Mouse (Mus musculus): ENCODE data around the gene Dgkd. TPM values are rescaled to one million over a fixed set of nuclear protein-coding genes. Genes with fewer than 3 reads are reported as not detected.

Gene Dgkd
- polyA plus RNA-seq, 1 experiment from 2014 or later: 20.2 TPM

GRCm38 (mm10) chr1:87960752-87961151, 107.7 kb downstream of the Dgkd start:
- Histone ChIP-seq H3K27me3 (replicated peaks; ENCODE audit: control insufficient read depth, insufficient read depth, low read length) (no peaks in the 10 kb centered on the region), H3K36me3 (ENCODE audit: control insufficient read depth, insufficient read depth) (peaks cover 59% of the 10 kb centered on the region), H3K9ac (ENCODE audit: low read depth, low read length) (no peak overlapping the region), H3K4me3 (ENCODE audit: low read depth, low read length) (no peak overlapping the region), H3K4me2 (replicated peaks; ENCODE audit: low read depth) (no peak overlapping the region), H3K4me1 (replicated peaks; ENCODE audit: control insufficient read depth, insufficient read depth, low read length) (no peaks in the 10 kb centered on the region), H3K27ac (ENCODE audit: low read depth, low read length) (no peak overlapping the region), H3K9me3 (ENCODE audit: control insufficient read depth) (no peaks in the 10 kb centered on the region)
- TF ChIP-seq CTCF (IDR thresholded peaks at IDR 0.05; ENCODE audit: low read depth): no peak
- no peak for ATAC-seq
- 97% methylated on average over 4 of the region's 4 CpGs for WGBS

GRCm38 (mm10) chr1:87961459-87962167, 108.5 kb downstream of the Dgkd start:
- no peaks in the 10 kb centered on the region for H3K4me1 ChIP-seq (replicated peaks; ENCODE audit: control insufficient read depth, insufficient read depth, low read length)
- no peaks in the 10 kb centered on the region for H3K9me3 ChIP-seq (ENCODE audit: control insufficient read depth)
- WGBS: 68% methylated on average over 2 of the region's 2 CpGs
- ATAC-seq: no peak
- no peak overlapping the region for H3K9ac ChIP-seq (ENCODE audit: low read depth, low read length)
- H3K27ac ChIP-seq (ENCODE audit: low read depth, low read length): no peak overlapping the region
- H3K4me2 ChIP-seq (replicated peaks; ENCODE audit: low read depth): no peak overlapping the region
- H3K36me3 ChIP-seq (ENCODE audit: control insufficient read depth, insufficient read depth): peaks cover 57% of the 10 kb centered on the region
- no peaks in the 10 kb centered on the region for H3K27me3 ChIP-seq (replicated peaks; ENCODE audit: control insufficient read depth, insufficient read depth, low read length)
- TF ChIP-seq CTCF (IDR thresholded peaks at IDR 0.05; ENCODE audit: low read depth): no peak
- H3K4me3 ChIP-seq (ENCODE audit: low read depth, low read length): no peak overlapping the region

GRCm38 (mm10) chr1:87970381-87970780, 117.3 kb downstream of the Dgkd start:
- ATAC-seq: no peak
- Histone ChIP-seq H3K27ac (ENCODE audit: low read depth, low read length) (no peak overlapping the region), H3K4me3 (ENCODE audit: low read depth, low read length) (no peak overlapping the region), H3K4me2 (replicated peaks; ENCODE audit: low read depth) (no peak overlapping the region), H3K9me3 (ENCODE audit: control insufficient read depth) (no peaks in the 10 kb centered on the region), H3K9ac (ENCODE audit: low read depth, low read length) (no peak overlapping the region), H3K36me3 (ENCODE audit: control insufficient read depth, insufficient read depth) (peaks cover 62% of the 10 kb centered on the region), H3K4me1 (replicated peaks; ENCODE audit: control insufficient read depth, insufficient read depth, low read length) (no peaks in the 10 kb centered on the region), H3K27me3 (replicated peaks; ENCODE audit: control insufficient read depth, insufficient read depth, low read length) (no peaks in the 10 kb centered on the region)
- no peak for TF ChIP-seq CTCF (IDR thresholded peaks at IDR 0.05; ENCODE audit: low read depth)
- WGBS: 75% methylated on average over 4 of the region's 4 CpGs

DNA sequence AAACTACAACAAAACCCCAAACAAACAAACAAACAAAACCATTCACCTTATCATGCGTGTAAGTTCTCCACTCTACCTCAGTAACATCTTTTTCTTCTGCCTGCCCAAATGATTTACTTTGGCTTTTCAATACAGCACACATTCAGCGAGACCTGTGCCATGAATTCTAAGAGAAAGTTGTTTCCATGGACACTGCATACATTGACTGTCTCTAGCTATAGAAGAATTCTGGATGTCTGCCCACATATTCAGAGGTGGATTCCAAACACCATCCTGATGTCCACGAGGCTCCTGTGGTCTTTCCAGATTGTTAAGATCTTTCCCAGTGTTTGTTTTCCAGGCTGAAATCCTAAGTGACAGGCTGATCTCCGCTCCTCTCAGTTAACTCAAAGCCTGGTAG, 129.2 kb downstream of the Dgkd start:
- no peaks in the 10 kb centered on the region for H3K9me3 ChIP-seq (ENCODE audit: control insufficient read depth)
- H3K4me2 ChIP-seq (replicated peaks; ENCODE audit: low read depth): no peak overlapping the region
- TF ChIP-seq CTCF (IDR thresholded peaks at IDR 0.05; ENCODE audit: low read depth): no peak
- no peak overlapping the region for H3K4me3 ChIP-seq (ENCODE audit: low read depth, low read length)
- peaks cover 73% of the 10 kb centered on the region for H3K36me3 ChIP-seq (ENCODE audit: control insufficient read depth, insufficient read depth)
- no peak for ATAC-seq
- H3K9ac ChIP-seq (ENCODE audit: low read depth, low read length): no peak overlapping the region
- WGBS: 80% methylated on average over 4 of the region's 4 CpGs
- no peaks in the 10 kb centered on the region for H3K4me1 ChIP-seq (replicated peaks; ENCODE audit: control insufficient read depth, insufficient read depth, low read length)
- no peaks in the 10 kb centered on the region for H3K27me3 ChIP-seq (replicated peaks; ENCODE audit: control insufficient read depth, insufficient read depth, low read length)
- no peak overlapping the region for H3K27ac ChIP-seq (ENCODE audit: low read depth, low read length)

- TF ChIP-seq CTCF (IDR thresholded peaks at IDR 0.05; ENCODE audit: low read depth): no peak
- Histone ChIP-seq H3K9me3 (ENCODE audit: control insufficient read depth) (no peaks in the 10 kb centered on the region), H3K4me1 (replicated peaks; ENCODE audit: control insufficient read depth, insufficient read depth, low read length) (no peaks in the 10 kb centered on the region), H3K4me2 (replicated peaks; ENCODE audit: low read depth) (no peak overlapping the region), H3K9ac (ENCODE audit: low read depth, low read length) (no peak overlapping the region), H3K4me3 (ENCODE audit: low read depth, low read length) (no peak overlapping the region), H3K27me3 (replicated peaks; ENCODE audit: control insufficient read depth, insufficient read depth, low read length) (no peaks in the 10 kb centered on the region), H3K36me3 (ENCODE audit: control insufficient read depth, insufficient read depth) (peaks cover 47% of the 10 kb centered on the region), H3K27ac (ENCODE audit: low read depth, low read length) (no peak overlapping the region)
- ATAC-seq: no peak
- 90% methylated on average over 2 of the region's 2 CpGs for WGBS
Observed at GRCm38 (mm10) chr1:87992716-87993115, 139.6 kb downstream of the Dgkd start.

Other genes with a start within 250 kb of the Dgkd start
- gene Inpp5d, start 233.0 kb upstream of the Dgkd start, polyA plus RNA-seq (2015; fragmentation: Nextera tagmentation; extraction: Ambion mirVana): 2.5 and 3.1 TPM in 2 replicates
- 12.8 and 14.9 TPM in 2 replicates for gene Atg16l1, start 97.4 kb upstream of the Dgkd start, polyA plus RNA-seq (2015; fragmentation: Nextera tagmentation; extraction: Ambion mirVana)
- 0.18 and 0.37 TPM in 2 replicates for gene Sag, start 49.6 kb upstream of the Dgkd start, polyA plus RNA-seq (2015; fragmentation: Nextera tagmentation; extraction: Ambion mirVana)
- 12.3 and 14.0 TPM in 2 replicates for gene Usp40, start 155.3 kb downstream of the Dgkd start, polyA plus RNA-seq (2015; fragmentation: Nextera tagmentation; extraction: Ambion mirVana)
- 0.05 and 0.22 TPM in 2 replicates for gene Ugt1a10, start 202.1 kb downstream of the Dgkd start, polyA plus RNA-seq (2015; fragmentation: Nextera tagmentation; extraction: Ambion mirVana)
- gene Ugt1a9, start 217.5 kb downstream of the Dgkd start, polyA plus RNA-seq (2015; fragmentation: Nextera tagmentation; extraction: Ambion mirVana): 38.4 and 50.6 TPM in 2 replicates
- 0.05 and 0.08 TPM in 2 replicates for gene Ugt1a8, start 234.5 kb downstream of the Dgkd start, polyA plus RNA-seq (2015; fragmentation: Nextera tagmentation; extraction: Ambion mirVana)
- gene Ugt1a7c, start 241.8 kb downstream of the Dgkd start, polyA plus RNA-seq (2015; fragmentation: Nextera tagmentation; extraction: Ambion mirVana): 57.4 and 60.9 TPM in 2 replicates
- 0.35 and 0.58 TPM in 2 replicates for gene Ugt1a6b, start 250.0 kb downstream of the Dgkd start, polyA plus RNA-seq (2015; fragmentation: Nextera tagmentation; extraction: Ambion mirVana)

Measured in intestine, postnatal 0 days (tissue).